Mouse (Mus musculus): ENCODE data around the gene Dhrs7b. TPM values are rescaled to one million over a fixed set of nuclear protein-coding genes. Genes with fewer than 3 reads are reported as not detected.

Gene Dhrs7b
- polyA plus RNA-seq, 1 experiment from 2014 or later: 32.7 TPM

Other genes starting within 250 kb of the Dhrs7b start
- 49.7 and 57.8 TPM in 2 replicates for gene Llgl1, start 130.9 kb upstream of the Dhrs7b start, polyA plus RNA-seq (2014; fragmentation: Nextera tagmentation; extraction: Ambion mirVana)
- gene Flii, start 103.4 kb upstream of the Dhrs7b start, polyA plus RNA-seq (2014; fragmentation: Nextera tagmentation; extraction: Ambion mirVana): 76.1 and 76.9 TPM in 2 replicates
- gene Mief2, start 102.2 kb upstream of the Dhrs7b start, polyA plus RNA-seq (2014; fragmentation: Nextera tagmentation; extraction: Ambion mirVana): 17.3 and 18.8 TPM in 2 replicates
- 12.1 and 16.4 TPM in 2 replicates for gene Top3a, start 53.3 kb upstream of the Dhrs7b start, polyA plus RNA-seq (2014; fragmentation: Nextera tagmentation; extraction: Ambion mirVana)
- gene Smcr8, start 53.1 kb upstream of the Dhrs7b start, polyA plus RNA-seq (2014; fragmentation: Nextera tagmentation; extraction: Ambion mirVana): 7.2 and 8.7 TPM in 2 replicates
- gene Shmt1, start 18.9 kb upstream of the Dhrs7b start, polyA plus RNA-seq (2014; fragmentation: Nextera tagmentation; extraction: Ambion mirVana): 30.2 and 35.7 TPM in 2 replicates
- 61.6 and 61.7 TPM in 2 replicates for gene Tmem11, start 48.6 kb downstream of the Dhrs7b start, polyA plus RNA-seq (2014; fragmentation: Nextera tagmentation; extraction: Ambion mirVana)
- gene Natd1, start 84.1 kb downstream of the Dhrs7b start, polyA plus RNA-seq (2014; fragmentation: Nextera tagmentation; extraction: Ambion mirVana): 18.8 and 19.4 TPM in 2 replicates
- gene Map2k3, start 101.4 kb downstream of the Dhrs7b start, polyA plus RNA-seq (2014; fragmentation: Nextera tagmentation; extraction: Ambion mirVana): 76.1 and 78.6 TPM in 2 replicates
- 1.5 and 1.6 TPM in 2 replicates for gene Kcnj12, start 191.9 kb downstream of the Dhrs7b start, polyA plus RNA-seq (2014; fragmentation: Nextera tagmentation; extraction: Ambion mirVana)

Measured in embryonic facial prominence, embryonic 14.5 days (tissue).